Mouse (Mus musculus): Measurements from ENCODE around the gene Vmn1r217.
"Not testable (repeated sequence)": the region's sequence is repeated elsewhere in the genome, so short reads cannot be mapped to it uniquely, and the experiment has no call there.

The Vmn1r217 gene

DNA sequence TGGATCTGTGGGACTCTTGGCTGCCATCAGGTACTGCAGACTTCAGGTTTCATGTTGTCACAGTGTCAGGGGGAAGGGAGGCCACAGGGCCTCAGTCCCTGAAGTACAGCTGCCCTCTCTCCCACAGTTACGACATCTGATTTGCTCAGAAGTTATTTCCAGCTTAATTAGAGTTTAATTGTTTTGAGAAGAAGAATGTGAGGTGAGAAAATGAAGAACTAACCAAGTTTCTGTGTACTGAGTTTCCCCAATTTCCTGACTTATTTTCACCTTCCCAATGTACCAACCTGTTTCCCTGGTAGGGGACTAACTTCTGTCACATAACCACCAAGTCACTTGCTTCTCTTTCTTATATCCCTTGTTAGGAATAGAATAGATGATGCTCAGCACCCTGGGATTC lies at the start of gene Vmn1r217:
Vmn1r217 (minus strand) TSS at position 101 of the 400 bp plus-strand sequence.
- not testable (repeated sequence) for DNase-seq

DNA sequence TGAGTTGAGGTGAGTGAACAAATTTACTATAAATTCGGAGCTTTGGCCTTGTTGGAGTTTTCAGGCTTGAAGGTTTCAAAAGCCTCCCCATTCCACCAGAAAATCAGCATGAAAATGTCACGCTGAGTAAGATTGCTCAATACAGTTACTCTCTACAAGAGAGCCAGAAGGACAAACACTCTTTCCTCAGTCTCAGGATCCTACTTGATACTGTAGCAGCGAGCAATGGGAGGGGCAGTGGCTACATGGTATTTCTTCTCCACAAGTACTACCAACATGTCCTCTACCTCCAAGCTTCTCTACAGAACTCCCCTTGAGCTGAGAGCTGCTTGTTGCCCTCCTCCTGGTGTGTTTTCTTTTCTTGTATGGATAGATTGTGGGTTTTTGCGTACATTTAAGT lies 48.4 kb upstream of the Vmn1r217 start:
- DNase-seq = not testable (repeated sequence)

DNA sequence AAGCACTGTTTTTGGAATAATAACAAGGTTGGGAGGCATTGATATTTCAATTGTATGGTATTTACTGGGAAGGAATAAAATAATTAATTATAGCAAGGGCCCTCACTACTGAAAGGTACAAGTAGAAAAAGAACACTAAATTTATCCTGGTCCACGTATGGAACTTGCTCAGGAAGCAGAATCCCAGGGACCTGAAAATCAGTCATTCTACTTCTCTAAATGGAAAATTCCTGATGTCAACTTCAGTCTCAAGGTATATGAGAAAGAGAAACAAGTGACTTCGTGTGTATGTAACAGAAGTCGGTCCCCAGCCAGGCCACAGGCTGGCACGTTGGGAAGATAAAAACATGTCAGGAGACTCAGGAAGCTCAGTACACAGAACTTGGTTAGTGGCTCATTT lies 41.0 kb upstream of the Vmn1r217 start, which contains the start of gene Vmn1r219:
Vmn1r219 (plus strand) TSS at position 301 of the 400 bp plus-strand sequence.
- no peak for DNase-seq

DNA sequence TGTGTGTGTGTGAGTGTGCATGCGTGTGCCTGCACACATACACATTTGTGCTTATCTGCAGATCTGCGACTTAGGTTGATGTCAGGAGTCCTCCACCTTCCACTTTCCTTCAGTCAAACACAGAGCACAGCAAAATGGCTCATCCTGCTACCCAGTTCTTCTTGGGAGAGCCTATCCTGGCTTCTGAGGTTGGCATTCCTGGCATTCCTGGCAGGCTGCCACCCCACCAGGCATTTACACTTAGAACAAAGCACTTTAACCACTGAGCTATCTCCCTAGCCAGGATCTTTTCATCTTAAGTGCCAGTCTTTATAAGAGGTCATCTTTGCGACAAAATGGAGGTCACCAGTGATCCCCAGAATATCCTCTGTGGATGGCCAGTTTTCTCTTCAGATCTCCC lies 39.8 kb upstream of the Vmn1r217 start:
- peak; percentile 2 for DNase-seq

DNA sequence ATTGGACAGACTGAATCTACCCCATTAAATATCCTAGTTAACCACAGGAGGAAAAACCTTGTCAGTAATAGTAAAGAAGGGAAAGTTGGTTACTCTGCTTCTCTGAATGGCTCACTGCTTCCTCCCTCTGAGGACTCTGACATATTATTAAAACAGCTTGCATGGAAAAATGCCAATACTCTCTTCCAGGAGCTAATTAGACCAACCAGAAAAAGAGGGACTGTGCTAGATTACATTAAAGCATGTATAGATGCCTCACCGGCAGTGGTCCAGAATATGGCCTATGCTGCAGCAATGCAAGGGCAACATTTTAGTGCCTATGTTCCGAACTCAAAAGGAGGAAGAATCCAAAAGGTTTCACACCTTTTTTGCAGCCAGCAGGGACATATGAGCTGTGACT lies 20.9 kb upstream of the Vmn1r217 start:
- DNase-seq = no peak

DNA sequence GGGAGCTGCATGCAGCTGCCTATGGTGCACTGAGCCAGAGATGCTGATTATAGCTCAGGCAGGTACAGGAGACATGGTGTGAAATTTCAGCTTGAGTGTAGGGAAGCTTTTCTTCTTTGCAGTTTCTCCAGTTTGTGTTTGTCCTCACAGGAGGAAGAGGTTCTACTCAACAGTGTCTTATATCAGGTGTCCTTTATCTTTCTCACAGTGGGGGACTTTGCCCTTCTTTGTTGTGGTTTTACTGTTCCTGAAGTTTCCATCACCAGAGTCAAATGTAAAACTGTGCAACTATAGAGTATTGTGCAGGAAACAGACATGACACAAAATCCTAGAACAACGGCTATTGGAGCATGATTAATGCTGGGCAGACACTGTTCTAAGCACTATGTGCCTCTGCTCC lies 15.5 kb upstream of the Vmn1r217 start:
- no peak for DNase-seq

DNA sequence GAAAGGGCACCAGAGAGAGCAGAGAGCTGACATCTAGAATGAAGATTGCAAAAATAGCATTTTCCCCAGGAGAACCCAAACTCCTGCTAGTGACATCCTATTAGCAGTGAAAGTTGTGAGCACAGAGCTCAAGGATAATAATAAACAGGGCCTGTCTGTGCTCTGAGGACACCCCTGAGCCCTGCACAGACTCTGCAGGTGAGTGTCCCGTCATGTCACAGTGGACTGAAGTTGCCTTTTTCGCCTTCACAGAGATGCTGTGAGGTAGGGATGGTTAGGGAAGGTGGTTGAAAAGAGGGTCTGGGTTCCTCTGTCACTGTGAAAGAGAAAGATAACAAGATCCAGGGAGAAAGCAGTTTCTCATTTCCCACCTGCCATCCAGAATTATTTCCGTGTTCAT lies 15.1 kb upstream of the Vmn1r217 start, which contains the start of gene Vmn1r218:
Vmn1r218 (plus strand) TSS at position 57 of the 400 bp plus-strand sequence.
- no peak for DNase-seq

DNA sequence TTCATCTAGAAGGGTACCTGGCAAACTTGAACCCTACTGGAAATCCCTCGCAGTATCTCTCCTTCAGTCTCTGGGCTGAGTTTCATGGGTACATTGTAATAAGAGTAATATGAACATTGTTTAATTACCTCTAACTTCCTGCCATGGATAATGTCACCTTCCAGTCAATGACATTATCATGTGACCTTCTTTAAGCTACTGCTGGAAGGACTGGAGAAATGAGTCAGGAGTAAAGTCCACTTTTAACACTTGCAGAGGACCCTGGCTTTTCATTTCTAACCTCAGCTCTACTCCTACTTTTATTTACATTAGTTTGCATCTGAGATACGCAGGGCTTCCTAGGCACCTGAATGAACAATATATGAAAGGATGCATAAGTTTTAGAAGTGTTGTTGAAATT lies 2.6 kb upstream of the Vmn1r217 start:
- no peak for DNase-seq

DNA sequence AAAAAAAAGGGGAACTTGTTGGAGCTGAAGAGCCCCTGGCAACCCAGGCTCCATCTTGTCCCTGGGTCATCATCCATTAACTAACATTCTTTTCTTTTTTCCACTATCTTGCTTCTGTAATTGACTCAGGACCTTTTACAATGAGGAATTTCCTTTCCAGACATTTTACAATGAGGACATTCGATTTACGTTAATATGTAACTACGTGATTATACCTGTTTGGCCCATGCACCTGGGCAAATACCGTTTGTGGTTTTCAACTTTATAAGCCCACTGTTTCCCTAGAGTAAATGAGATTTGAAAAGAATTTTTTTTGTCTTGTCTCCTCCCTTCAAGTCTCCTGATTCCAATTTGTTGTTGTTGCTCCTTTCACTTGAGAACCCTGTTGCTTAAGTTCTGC lies 23.6 kb downstream of the Vmn1r217 start:
- DNase-seq = no peak

DNA sequence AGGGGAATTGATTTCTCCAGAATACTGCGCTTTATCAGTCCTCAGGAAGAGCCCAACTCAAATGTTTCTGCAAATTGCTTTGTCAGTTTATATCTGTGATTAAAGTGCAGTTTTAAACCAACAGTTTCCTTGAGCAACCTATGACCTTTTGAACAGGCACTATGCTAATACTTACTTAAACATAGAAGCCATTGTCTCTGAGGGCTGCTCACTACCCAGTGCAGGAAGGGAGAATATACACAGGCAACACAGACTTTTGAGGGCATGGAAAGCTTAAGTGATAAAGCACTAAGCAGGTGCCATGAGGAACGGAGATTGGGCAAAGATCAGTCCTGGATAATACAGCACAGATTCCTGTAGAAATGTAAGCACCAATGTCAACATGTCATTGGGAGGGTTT lies 48.7 kb downstream of the Vmn1r217 start:
- no peak for DNase-seq

DNA sequence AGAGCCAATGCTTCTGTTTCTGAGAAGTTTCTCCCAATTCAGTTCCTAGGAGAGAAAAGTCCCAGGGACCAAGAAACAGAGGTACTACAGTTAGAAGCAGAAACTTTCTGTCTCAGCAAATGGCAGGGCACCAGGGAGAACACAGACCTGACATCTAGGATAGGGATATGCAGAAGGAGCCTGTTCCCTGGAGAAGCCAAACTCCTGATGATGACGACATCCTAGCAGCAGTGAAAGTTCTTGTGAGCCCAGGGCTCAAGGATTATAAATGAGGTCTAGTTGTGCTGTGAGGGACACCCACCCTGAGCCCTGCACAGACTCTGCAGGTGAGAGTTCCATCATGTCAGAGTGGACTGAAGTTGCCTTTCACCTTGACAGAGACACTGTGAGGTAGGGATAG lies 50.3 kb downstream of the Vmn1r217 start, which contains the start of gene Vmn1r215:
Vmn1r215 (plus strand) TSS at position 301 of the 400 bp plus-strand sequence.
- DNase-seq = no peak

DNA sequence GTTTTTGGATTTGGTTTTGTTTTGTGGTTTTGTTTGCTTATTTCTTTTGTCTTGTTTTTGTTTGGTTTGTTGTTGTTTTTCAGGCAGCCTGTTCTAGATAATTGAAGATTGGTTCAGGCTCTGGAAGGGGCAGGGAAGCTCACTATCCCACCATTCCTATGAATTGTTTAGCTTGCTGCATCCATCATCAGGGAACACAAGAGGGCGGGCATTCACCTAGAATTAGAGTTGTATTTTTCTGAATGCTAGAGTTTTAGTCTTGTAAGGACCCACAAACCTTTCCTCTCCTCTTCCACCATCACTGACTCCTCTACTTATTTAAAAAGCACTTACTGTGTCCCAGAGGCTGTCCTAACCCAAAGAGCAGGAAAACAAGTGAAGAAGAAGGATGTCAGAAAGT lies 60.2 kb downstream of the Vmn1r217 start:
- DNase-seq = no peak

All from lung, postnatal 14 days (tissue).